Mouse (Mus musculus) adrenal gland, adult 2 months (tissue): ENCODE measurements at regions not wholly inside any gene's neighbourhood (a gene's known extent, or its start where the extent isn't known, plus 50 kb on each side); places are given as distances from the start of the nearest gene placed in this dataset.

Experiments used
- DNase-seq: peaks from one replicate; pipeline ENCODE4 v3.0.0; 2021

- no peak for DNase-seq
Measured at GRCm38 (mm10) chr5:111789904-111790303, 56.2 kb downstream of the Gm26897 start.

- DNase-seq, result no peak
Measured at GRCm38 (mm10) chr5:111790527-111790926, 56.8 kb downstream of the Gm26897 start.

GRCm38 (mm10) chr5:111791089-111791561 lies 57.4 kb downstream of the Gm26897 start:
- DNase-seq, result no peak

GRCm38 (mm10) chr5:111792746-111793145 lies 59.0 kb downstream of the Gm26897 start:
- DNase-seq, result no peak

GRCm38 (mm10) chr5:111793178-111793577 lies 59.5 kb downstream of the Gm26897 start:
- DNase-seq, result no peak

- no peak for DNase-seq
Measured at GRCm38 (mm10) chr5:111796889-111797288, 63.2 kb downstream of the Gm26897 start.

- DNase-seq, result peak; percentile 90
Measured at GRCm38 (mm10) chr5:111799700-111800311, 66.1 kb downstream of the Gm26897 start.

GRCm38 (mm10) chr5:111800511-111800910 lies 66.8 kb downstream of the Gm26897 start:
- DNase-seq, result no peak

GRCm38 (mm10) chr5:111801051-111801450 lies 67.3 kb downstream of the Gm26897 start:
- DNase-seq, result no peak

GRCm38 (mm10) chr5:111804542-111804941 lies 70.8 kb downstream of the Gm26897 start:
- no peak for DNase-seq

GRCm38 (mm10) chr5:111805150-111805549 lies 71.4 kb downstream of the Gm26897 start:
- DNase-seq, result no peak

- DNase-seq, result no peak
Measured at GRCm38 (mm10) chr5:111805761-111806191, 72.1 kb downstream of the Gm26897 start.

- DNase-seq, result no peak
Measured at GRCm38 (mm10) chr5:111810079-111810808, 76.5 kb downstream of the Gm26897 start.

GRCm38 (mm10) chr5:111812581-111812980 lies 78.9 kb downstream of the Gm26897 start:
- no peak for DNase-seq

- DNase-seq, result no peak
Measured at GRCm38 (mm10) chr5:111813090-111813753, 79.5 kb downstream of the Gm26897 start.

- DNase-seq, result no peak
Measured at GRCm38 (mm10) chr5:111814893-111815760, 81.4 kb downstream of the Gm26897 start.

GRCm38 (mm10) chr5:111820963-111821362 lies 87.2 kb downstream of the Gm26897 start:
- no peak for DNase-seq

GRCm38 (mm10) chr5:111822882-111823281 lies 89.2 kb downstream of the Gm26897 start:
- DNase-seq, result no peak

- DNase-seq, result no peak
Measured at GRCm38 (mm10) chr5:111823420-111823819, 89.7 kb downstream of the Gm26897 start.

GRCm38 (mm10) chr5:111823842-111824241 lies 90.1 kb downstream of the Gm26897 start:
- no peak for DNase-seq

- DNase-seq, result no peak
Measured at GRCm38 (mm10) chr5:111824600-111825130, 90.9 kb downstream of the Gm26897 start.

GRCm38 (mm10) chr5:111829891-111830290 lies 96.2 kb downstream of the Gm26897 start:
- DNase-seq, result no peak
